Mouse (Mus musculus) WW6 (cell line): ENCODE measurements around the gene Angpt4.

Experiments used
- DNase-seq: peaks from one replicate; pipeline ENCODE4 v3.0.0-alpha.2; 2013; ENCODE audit warnings: low read depth, low spot score

Gene Angpt4

DNA sequence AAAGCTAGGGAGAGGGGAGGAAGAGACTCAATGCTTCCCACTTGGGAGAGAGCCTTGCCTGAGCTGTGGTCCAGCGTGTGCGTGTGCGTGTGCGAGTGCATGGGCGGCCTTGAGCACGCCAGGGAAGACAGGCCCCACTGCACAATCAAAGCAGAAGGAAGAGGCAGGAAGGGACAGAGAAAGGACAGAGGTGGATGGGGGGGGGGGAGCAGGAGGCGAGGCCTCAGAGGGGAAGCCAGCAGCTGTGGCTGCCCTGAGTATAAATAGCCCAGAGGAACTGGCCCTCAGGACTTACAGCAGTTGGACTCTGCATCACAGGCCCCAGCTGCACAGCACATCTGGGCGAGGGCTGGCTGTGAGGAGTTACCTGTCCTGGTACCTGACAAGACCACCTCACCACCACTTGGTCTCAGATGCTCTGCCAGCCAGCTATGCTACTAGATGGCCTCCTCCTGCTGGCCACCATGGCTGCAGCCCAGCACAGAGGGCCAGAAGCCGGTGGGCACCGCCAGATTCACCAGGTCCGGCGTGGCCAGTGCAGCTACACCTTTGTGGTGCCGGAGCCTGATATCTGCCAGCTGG is at the start of gene Angpt4:
TSS of gene Angpt4 (plus strand) at position 292 of the 582 bp plus-strand sequence.
- DNase-seq = no peak

DNA sequence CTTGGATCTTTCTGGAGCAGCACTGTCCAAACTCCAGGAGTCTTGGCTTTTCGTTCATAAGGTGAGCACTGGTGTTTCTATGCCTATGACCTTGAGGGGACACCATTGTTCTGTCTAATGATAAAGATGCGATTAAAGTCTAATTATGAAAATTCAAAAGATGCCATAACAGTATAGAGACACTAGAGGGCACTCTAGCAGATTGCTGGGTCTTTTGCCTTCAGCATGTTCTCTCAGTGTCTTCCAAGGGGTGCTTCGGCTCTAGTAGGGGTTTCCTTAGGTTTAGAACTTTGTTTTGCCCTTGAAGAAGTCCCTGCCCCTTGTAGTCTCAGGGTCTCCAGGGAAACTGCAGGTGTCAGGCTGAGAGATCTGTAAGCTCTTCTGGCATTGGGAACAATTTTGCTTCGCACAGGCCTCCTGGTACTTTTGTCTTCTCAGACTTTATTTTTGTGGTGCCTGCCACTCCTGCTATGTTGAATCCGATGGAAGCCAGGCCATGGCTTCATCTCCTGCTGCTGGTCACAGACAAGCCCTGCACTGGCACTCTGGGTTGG is 48.7 kb upstream of the Angpt4 start:
- DNase-seq = no peak

DNA sequence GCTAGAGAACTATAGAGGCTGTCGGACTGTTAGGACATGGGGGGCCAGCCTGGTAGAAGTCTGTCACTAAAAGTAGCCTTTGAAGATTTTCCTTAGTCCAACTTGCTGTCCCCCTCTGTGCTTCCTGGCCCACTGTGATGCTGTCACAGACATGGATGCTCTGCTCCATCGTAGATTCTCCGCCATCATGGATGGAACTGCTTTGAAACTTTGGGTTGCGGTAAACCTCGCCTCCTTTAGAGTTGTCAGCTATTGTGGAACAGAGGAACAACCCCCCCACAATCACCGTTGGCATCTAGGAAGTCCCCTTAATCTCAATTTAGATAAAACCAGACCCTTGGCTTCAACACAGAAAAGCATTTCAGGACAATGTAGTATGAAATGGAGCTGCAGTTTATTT is 46.1 kb upstream of the Angpt4 start:
- DNase-seq = no peak

DNA sequence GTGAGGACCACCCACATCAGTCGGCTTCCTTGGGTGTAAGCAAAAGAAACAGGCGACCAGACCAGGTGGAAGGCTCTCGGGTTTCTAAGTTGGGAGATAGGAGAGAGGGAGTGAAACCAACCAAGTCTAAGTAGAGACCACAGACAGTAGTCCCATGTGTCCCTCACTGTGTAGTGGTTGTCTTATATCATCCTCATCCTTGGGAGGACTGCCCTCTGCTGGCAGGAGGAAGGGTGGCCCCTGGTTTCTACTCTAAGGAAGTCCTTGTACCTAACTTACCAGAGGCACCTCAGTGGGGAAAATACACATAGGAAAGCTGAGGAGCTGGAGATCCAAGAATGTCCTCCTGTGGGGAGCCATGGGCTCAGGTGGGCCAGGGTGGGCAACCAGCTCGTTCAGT is 44.5 kb upstream of the Angpt4 start:
- no peak for DNase-seq

DNA sequence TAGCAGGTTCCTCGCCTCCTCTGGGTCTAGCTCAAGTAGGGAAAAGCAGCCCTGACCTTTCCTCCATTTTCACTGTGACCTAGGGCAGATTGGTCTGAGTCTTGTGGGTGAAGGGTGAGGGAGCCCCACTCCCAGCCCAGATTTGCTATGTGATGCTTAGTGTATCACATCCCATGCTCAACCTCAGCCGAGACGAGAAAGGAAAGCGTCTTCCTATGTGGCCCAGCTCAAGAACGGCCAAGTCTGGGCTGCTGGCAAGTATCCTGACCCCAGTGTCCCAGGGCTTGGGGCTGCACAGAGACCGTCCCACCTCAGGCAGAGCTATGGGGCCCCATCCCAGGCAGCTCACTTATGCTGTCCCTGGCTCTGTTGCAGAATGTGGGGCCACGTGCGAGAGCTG is 42.8 kb upstream of the Angpt4 start:
- no peak for DNase-seq

DNA sequence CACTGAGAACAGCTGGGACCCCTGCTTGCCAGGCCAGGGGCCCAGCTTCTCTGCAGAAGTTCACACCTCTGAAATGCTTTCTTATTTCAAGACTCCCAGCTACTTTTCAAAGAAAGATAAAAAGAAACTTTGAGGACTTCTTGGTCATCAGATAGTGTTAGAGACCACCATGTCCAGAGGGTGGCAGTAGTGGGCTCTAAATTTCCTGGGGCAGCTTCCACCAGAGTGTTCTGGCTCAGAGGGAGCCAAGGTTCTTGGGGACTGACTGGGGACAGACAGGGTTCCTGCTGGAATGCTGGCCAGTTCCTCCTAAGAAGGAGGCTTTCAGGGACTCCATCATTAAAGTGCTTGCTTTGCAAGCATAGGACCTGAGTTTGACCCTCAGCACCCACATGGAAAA is 36.5 kb upstream of the Angpt4 start:
- DNase-seq = no peak

DNA sequence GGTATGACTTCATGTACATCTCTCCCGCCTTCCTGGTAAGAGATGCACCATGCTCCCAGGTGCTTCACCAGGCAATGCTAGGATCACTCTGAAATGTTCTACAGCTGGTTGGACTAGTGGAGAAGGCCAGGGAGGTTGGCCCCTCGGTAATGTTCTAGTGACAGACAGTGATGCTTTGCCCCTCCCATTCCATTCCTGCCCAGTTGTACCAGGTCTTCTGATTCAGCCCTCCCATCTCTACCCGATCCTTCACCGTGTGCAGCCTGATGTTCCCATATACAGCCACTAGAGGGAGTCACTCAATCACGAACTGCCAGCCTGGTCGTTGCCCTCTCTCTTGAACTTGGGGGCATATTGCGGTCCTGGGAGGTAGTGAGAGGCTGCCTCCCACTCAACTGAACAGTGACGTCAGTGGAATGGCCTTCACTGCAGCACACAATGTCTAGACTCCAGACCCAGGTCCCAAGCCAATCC is 35.0 kb upstream of the Angpt4 start:
- DNase-seq = peak; percentile 42

DNA sequence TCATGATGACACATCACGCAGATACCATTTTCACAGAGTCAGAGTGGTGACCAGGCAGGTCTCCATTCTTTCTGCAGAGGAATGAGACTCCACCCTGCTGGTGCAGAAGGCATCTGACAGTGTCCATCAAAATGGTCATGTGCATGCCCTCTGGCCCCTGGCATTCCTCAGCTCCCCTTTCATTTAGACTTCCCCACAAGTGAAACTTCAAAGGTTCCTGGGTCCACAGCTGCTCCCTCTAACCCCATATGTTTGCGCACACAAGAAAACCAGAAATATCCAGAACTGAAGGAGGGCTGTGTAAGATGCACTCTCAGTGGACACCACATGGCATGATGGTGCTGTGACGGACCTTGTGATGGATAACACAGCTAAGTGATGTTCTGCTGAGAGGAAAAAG is 32.4 kb upstream of the Angpt4 start:
- no peak for DNase-seq

DNA sequence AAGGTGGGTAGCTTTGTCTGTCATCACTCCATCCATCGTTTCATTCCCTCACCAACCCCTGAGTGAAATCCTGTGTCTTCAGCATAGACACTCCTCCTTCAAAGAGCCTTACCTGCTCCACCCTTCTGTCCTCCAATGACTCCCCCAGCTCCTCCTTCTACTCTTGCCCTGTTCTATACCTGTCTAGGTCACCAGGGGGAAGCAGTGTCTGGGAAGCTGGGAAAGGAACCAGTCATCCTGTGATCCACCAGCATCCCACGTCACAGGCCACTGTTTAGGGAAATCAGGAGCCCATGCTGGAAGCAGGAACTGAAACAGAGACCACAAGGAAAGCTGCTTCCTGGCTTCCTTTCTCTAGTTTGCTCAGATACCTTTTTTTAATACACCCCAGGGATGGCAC is 31.2 kb upstream of the Angpt4 start:
- DNase-seq = peak; percentile 39

DNA sequence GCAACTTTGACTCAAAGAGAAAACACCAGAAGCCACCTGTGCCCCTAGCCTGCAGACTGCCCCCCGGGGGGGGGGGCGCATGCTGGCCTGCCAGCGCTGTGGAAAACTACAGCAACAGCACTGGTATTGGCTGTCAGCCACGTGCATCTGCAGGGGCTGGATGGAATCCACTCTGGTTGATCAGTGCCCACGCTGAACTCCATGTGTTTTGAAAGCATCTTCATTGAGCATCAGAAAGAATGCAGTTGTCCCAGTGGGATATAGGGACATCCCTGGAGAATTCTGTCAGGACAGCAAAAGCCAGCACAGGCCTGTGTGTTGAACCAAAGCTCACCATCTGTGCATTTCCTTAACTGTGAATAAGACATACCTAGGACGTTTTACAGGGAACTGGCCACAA is 20.0 kb upstream of the Angpt4 start:
- no peak for DNase-seq

DNA sequence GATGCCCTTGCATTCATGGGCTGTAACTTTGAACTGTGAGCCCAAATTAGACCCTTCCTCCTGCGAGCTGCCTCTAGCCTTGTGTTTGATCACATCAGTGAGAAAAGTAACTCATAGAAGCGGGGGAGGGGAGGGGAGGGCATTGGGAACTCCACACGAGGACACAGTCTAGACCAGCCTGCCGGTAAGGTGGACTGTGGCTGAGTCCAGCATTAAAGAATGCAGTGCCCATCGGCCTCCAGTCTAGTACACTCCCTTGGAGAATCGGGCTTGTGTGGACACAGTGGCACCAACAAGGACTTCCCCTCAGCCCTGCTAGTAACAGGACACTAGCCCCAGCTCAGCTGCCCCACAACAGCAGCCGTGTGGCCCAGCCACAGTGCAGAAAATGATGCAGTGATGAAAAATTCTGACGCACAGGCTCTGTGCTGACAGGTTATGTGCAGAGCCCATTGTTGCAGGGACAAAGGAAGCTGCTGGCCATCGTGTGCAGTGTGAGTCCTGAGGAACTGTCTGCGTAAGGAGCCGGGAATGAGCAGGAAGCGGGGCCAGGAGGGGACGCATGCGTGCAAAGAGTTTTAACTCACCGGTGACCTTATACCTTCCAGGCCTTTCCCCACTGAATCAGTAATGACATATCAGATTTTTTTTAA is 17.8 kb upstream of the Angpt4 start:
- no peak for DNase-seq

DNA sequence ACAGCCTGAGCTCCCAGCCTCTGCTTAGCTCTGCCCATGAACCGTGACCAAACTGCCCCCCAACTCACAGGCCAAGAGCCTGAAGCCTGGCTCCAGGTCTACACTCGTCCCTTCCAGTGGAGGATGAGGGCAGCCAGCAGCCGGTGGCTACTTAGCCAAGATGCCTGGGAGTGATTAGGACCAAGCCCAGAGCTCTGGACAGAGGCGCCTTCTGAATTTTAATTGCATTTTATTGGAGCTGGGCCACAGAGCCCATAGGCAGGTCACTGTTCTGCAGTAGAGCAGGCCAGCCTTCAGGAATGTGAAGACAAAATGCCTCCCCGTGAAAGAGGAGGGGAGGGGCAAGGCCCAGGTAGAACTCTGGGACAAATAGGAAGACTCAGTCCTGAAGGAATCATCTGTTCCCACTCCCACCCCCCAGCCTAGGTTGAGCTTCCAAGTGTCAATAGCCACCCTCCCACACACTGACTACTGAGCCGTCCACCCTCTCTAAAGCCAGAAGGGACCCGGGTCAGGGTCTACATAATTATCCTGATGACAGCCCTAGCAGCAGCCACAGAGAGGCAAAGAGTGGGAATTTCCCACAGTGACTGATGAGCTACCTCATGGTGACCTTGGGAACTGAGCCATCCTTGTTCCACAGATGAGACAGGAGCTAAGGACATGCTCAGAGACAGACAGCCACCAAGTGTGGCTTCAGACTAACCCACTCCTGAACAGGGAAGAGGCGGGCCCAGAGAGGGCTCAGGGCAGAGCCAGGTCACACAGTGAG is 16.6 kb upstream of the Angpt4 start:
- no peak for DNase-seq

DNA sequence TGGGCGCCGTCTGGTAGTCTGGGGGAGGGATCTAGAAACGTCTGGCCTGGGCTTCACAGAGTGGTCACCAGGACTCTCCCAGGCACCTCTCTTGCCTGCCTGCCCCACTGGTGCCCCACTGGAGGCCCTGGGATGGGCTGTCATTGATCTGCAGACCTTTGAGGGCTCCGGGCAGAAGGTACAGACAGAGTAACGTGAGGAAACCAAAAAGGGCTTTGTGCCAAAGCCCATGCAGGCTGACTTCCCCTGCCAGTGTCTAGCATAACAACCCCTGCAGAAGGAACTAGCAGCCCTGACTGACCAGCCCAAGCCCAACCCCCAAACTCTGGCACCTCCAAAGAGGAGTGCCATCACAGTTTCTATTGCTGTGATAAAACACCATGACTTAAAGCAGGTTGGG is 15.1 kb upstream of the Angpt4 start:
- no peak for DNase-seq

DNA sequence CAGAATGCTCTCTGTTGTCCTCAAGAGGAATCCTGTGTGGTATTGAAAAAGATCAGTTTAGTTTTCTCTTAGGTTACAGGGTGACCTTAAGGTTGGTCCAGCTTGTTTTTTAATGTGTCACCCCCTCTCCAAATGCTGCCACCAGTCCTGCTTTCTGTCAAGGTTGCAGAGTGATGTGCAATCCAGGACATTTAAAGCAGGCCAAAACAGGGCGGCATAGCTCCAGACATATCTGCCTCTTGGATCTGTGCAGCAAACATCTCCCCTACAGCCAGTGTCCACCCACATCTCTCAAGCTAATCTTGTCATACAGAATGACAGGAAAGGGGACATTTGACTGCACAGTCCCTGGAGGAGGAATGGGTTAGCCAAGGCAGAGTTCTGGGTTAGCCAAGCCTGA is 12.9 kb upstream of the Angpt4 start:
- DNase-seq = no peak

DNA sequence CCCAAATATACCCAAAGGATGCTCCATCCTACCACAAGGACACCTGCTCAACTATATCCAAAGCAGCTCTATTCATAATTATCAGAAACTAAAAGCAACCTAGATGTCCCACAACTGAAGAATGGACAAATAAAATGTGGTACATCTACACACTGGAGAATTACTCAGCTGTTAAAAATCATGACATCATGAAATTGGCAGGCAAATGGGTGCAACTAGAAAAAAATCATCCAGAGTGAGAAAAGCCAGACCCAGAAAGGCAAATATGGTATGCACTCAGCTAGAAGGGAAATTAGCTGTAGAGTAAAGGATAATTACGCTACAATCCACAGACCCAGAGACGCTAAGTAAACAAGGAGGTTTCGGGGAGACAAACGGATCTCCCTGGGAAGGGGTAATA is 10.2 kb upstream of the Angpt4 start:
- DNase-seq = no peak

DNA sequence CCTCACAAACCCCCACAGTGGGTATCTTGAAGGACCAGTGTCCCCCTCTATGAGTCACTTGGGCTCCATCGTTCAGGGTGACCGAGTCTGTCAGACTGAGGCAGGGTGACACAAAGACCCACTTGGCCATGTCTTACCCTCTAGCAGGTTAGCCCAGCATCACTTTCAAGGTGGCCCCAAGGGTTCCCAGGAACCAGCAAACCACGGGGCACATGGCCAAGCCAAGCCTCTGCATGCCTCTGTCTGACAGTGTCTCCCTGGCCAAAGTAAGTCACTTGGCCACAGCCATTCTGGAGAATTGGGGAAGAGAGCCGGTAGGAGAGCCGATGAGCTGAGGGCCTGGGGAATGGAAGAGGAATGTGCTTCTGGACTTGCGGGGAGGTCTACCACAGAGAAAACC is 7.7 kb upstream of the Angpt4 start:
- no peak for DNase-seq

DNA sequence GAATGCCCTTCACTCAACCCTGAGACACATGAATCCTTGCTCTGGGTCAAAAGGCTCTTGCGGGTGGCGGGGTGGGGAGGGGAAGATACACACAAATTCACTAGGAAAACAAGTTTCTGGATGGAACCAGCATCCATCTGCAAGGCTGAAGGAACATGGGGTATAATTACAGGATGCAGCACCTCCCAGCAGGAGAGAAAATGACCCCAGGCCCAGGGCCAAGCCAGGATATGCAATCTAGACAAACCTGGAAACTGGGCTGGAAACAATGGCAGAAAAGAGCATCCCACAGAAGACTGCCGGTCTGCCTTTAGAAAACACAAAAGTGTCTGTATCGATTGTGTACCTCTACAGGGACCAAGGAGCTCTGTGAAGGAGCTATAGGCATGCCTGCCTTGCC is 7.1 kb upstream of the Angpt4 start:
- DNase-seq = no peak

DNA sequence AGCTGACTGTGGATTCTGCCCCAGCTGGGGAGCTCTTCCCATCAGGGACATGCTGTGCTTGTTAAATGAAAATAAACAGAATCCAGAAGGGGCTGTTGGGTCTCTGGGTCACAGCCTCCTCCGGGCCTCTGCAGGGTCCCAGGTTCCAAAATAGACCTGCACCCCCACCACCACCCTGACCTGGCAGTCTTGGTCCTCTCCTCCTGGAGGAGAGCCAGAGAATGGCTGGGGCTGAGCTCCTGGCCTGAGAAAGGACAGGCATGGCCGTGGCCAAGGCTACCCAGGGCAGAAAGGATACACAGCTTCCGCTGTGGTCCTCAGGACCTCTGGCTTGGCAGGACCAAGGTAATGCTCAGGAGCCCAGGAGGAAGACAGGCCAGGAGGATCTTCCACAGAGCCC is 6.4 kb upstream of the Angpt4 start:
- no peak for DNase-seq

DNA sequence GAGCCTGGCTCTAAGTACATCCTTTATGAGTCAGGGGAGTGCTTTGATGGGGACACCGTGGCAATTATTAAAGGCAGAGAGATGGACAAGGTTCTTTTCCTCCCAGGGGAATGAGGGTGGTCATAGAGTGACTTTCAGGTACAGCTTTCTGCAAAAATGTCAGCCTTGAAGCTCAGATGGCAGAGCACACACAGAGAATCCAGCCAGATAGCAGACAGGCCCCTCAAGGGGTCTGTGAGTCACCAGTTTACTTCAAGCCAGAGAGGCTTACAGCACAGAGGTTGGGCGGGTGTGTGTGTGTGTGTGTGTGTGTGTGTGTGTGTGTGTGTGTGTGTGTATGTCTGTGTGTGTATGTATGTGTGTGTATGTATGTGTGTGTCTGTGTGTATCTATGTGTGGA is 4.0 kb upstream of the Angpt4 start:
- DNase-seq = no peak

DNA sequence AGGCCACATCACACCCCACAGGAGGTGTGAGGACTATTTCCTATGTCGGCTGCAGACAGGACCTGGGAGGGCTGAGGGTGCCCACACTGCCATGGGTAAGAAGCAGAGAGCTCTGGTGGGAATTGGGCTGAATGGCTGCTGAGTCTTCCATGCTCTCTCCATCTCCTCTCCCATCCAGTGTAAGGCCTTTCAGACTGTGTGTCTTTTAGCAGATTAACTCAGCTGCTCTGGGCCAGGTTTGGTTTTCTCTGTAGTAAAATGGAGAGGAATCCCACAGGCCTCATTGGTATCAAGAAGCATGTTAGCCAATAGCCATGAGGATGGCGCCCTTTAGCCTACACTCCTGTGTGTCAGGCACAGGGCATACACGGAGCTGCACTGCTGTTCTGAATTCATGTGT is 1.6 kb upstream of the Angpt4 start:
- no peak for DNase-seq

DNA sequence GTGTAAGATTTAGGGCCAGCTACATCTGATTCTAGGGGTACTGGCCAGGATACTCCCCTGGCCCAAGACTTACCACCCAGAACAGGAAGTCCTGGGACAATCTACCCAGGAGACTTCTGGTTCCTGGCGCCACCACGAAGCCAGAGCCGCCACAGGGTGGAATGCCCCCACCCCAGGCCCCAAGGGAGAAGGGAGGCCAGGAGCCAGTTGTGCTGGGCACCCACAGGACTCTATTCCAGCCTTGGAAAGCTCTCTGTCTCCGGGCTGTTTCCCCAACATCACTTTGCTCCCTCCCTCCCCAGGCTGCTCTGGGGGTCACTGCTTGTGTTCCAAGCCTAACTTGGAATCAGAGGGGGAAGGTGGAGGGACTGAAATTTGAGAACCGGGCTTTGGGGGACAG is 512 bp upstream of the Angpt4 start:
- DNase-seq = no peak

DNA sequence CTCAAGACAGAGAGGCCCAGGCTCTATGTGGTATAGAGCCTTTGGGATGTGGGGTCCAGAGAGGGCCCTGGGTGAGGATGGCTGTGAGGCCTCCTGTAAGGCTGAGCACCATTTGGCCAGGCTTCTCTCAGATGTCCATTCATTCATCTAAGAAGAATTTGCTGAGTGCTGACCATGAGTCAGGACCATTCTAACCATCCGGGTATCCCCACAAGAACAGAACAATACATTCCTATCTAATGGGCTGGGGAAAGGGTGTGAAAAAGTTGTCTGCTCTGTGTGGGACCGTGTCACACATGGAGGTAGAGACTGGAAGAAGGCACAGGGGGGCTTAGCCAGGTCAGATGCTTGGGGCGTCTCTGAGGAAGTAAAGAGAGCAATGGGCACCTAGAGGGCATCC is 741 bp downstream of the Angpt4 start:
- no peak for DNase-seq

DNA sequence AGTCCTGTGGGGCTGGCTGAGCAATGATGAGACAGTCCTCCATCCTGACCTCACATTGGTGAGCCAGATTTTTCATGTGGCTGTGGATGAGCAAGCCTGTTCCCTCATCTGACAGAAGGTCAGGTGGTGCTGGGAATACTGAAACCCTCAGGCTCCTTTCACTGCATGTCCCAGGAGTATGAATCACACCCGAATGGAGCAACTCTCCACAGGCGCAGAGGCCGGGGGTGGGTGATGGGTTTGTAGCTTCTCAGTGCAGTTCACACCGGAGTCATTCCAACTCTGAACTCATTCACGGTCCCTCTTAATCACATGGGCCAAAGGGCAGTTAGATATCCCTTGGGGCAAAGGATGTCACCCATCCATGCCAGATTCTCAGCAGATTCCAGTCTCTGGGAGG is 3.1 kb downstream of the Angpt4 start:
- DNase-seq = no peak
